Mouse (Mus musculus) adrenal gland, postnatal 10 days (tissue): ENCODE results near the gene Pnn. TPM values are rescaled to one million over a fixed set of nuclear protein-coding genes. Genes with fewer than 3 reads are reported as not detected.
A peak's percentile ranks its signal among the peaks of the same experiment; 100 is the strongest.
"Not testable (repeated sequence)": the region's sequence is repeated elsewhere in the genome, so short reads cannot be mapped to it uniquely, and the experiment has no call there.

Source experiments
- DNase-seq: peaks from one replicate; pipeline ENCODE4 v3.0.0; 2021; ENCODE audit warnings: mixed read lengths
- long read RNA-seq, 2 experiments: library from polyadenylated mRNA; stranded (forward); transcript quantifications; one replicate each; pipeline ENCODE4 v2.0.0; 2021
- total RNA-seq, 2 experiments: library from RNA; stranded (reverse); gene quantifications; 2 replicates each; pipeline ENCODE4 v1.2.3; 2021

The Pnn gene
- 10 to 100 TPM; 33.8 to 50.0 TPM for total RNA-seq
- long read RNA-seq, experiment 1, transcript Pnn-201 (9 exons, 3,485 nt) = major isoform, 43 of 47 reads
- long read RNA-seq, experiment 1, partial matches to known transcripts = 1 of 47 reads
- long read RNA-seq, experiment 1, other reads (novel, unspliced or antisense) = 3 of 47 reads
- long read RNA-seq, experiment 2, transcript Pnn-201 (9 exons, 3,485 nt) = major isoform, 32 of 41 reads
- long read RNA-seq, experiment 2, partial matches to known transcripts = 1 of 41 reads
- long read RNA-seq, experiment 2, other reads (novel, unspliced or antisense) = 8 of 41 reads

- peak; percentile 97 for DNase-seq
Observed at GRCm38 (mm10) chr12:59066448-59067077, at the start of gene Pnn. Pnn (plus strand) TSS chr12:59066884.

GRCm38 (mm10) chr12:59017970-59018369 lies 48.7 kb upstream of the Pnn start:
- no peak for DNase-seq

GRCm38 (mm10) chr12:59019891-59020290 lies 46.8 kb upstream of the Pnn start:
- no peak for DNase-seq

- DNase-seq = no peak
Observed at GRCm38 (mm10) chr12:59021306-59021705, 45.4 kb upstream of the Pnn start.

GRCm38 (mm10) chr12:59032101-59032500 lies 34.6 kb upstream of the Pnn start:
- no peak for DNase-seq

- DNase-seq = no peak
Observed at GRCm38 (mm10) chr12:59039162-59039970, 27.3 kb upstream of the Pnn start.

- DNase-seq = peak; percentile 67
Observed at GRCm38 (mm10) chr12:59039971-59040844, 26.5 kb upstream of the Pnn start.

- DNase-seq = no peak
Observed at GRCm38 (mm10) chr12:59040851-59041250, 25.8 kb upstream of the Pnn start.

GRCm38 (mm10) chr12:59052470-59052869 lies 14.2 kb upstream of the Pnn start:
- no peak for DNase-seq

- DNase-seq = no peak
Observed at GRCm38 (mm10) chr12:59053166-59053565, 13.5 kb upstream of the Pnn start.

- DNase-seq = no peak
Observed at GRCm38 (mm10) chr12:59053976-59054375, 12.7 kb upstream of the Pnn start.

GRCm38 (mm10) chr12:59055196-59055850 lies 11.4 kb upstream of the Pnn start:
- DNase-seq = peak; percentile 32

GRCm38 (mm10) chr12:59056222-59056621 lies 10.5 kb upstream of the Pnn start:
- DNase-seq = no peak

GRCm38 (mm10) chr12:59058242-59058641 lies 8.4 kb upstream of the Pnn start:
- DNase-seq = not testable (repeated sequence)

GRCm38 (mm10) chr12:59060322-59060721 lies 6.4 kb upstream of the Pnn start:
- no peak for DNase-seq

GRCm38 (mm10) chr12:59060993-59061595 lies 5.6 kb upstream of the Pnn start, which contains the start of gene Trappc6b:
Trappc6b (minus strand) TSS chr12:59061472.
- DNase-seq = peak; percentile 86

GRCm38 (mm10) chr12:59064837-59065236 lies 1.8 kb upstream of the Pnn start:
- DNase-seq = no peak

- no peak for DNase-seq
Observed at GRCm38 (mm10) chr12:59065776-59066175, 908 bp upstream of the Pnn start.

GRCm38 (mm10) chr12:59067095-59067494 lies 411 bp downstream of the Pnn start:
- no peak for DNase-seq

- DNase-seq = no peak
Observed at GRCm38 (mm10) chr12:59068791-59069190, 2.1 kb downstream of the Pnn start.

GRCm38 (mm10) chr12:59072286-59072685 lies 5.6 kb downstream of the Pnn start:
- no peak for DNase-seq
